Mouse (Mus musculus): ENCODE data around the gene Gch1. TPM values are rescaled to one million over a fixed set of nuclear protein-coding genes. Genes with fewer than 3 reads are reported as not detected.
"Not testable (repeated sequence)": the region's sequence is repeated elsewhere in the genome, so short reads cannot be mapped to it uniquely, and the experiment has no call there.

The Gch1 gene
- polyA plus RNA-seq, 1 experiment = 3.4 TPM

GRCm38 (mm10) chr14:47154303-47154702 lies 34.9 kb downstream of the Gch1 start:
- no peak for DNase-seq (ENCODE audit: low read depth)
- TF ChIP-seq POLR2A (IDR thresholded peaks at IDR 0.05; ENCODE audit: borderline replicate concordance, extremely low read depth, insufficient read depth, insufficient read length, poor library complexity, severe bottlenecking) (no peak), CTCF (IDR thresholded peaks at IDR 0.05; ENCODE audit: borderline replicate concordance, extremely low read depth, insufficient read depth, insufficient read length) (no peak)

DNA sequence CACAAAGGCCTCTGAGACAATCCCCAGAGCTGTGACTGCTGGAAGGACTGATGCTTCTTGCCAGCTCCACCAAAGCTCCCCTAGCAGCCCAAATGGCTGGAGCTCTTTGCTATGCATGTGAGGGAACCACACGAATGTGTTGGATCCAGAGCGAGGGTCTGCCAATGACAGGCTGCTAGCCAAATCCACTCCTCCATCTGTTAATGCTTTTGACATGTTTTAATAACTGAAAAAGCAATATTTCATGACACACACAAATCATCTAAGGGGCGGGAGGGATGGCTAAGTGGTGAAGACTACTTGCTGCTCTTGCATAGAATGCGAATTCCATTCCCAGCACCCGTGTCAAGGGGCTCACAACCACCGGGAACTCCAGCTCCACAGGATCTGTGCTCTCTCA lies 37.9 kb downstream of the Gch1 start:
- TF ChIP-seq POLR2A (IDR thresholded peaks at IDR 0.05; ENCODE audit: borderline replicate concordance, extremely low read depth, insufficient read depth, insufficient read length, poor library complexity, severe bottlenecking) = no peak
- TF ChIP-seq CTCF (IDR thresholded peaks at IDR 0.05; ENCODE audit: borderline replicate concordance, extremely low read depth, insufficient read depth, insufficient read length) = no peak
- DNase-seq (ENCODE audit: low read depth) = peak; percentile 12

GRCm38 (mm10) chr14:47144326-47144725 lies 44.9 kb downstream of the Gch1 start:
- TF ChIP-seq CTCF (IDR thresholded peaks at IDR 0.05; ENCODE audit: borderline replicate concordance, extremely low read depth, insufficient read depth, insufficient read length) (no peak), POLR2A (IDR thresholded peaks at IDR 0.05; ENCODE audit: borderline replicate concordance, extremely low read depth, insufficient read depth, insufficient read length, poor library complexity, severe bottlenecking) (no peak)
- no peak for DNase-seq (ENCODE audit: low read depth)

DNA sequence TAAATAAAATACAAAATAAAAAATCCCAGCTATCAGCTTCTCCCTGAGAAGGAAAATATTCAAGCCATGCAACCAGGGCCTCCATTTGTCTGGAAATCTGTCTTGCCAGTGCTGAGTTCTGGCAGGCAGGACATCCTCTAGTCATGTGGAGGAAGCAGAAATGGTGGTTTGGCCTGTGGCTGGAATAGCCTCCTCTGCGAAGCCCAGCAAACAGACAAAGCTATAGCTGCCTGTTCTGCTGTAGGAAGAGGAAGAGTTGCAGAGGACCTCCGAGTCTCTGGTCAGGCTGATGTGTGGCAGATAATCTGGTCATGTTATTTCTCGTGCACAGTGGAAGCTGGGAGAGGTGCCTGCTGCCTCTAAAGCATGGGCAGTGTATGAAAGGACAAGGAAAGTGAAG lies 50.4 kb downstream of the Gch1 start:
- no peak for DNase-seq (ENCODE audit: low read depth)
- TF ChIP-seq POLR2A (IDR thresholded peaks at IDR 0.05; ENCODE audit: borderline replicate concordance, extremely low read depth, insufficient read depth, insufficient read length, poor library complexity, severe bottlenecking) (no peak), CTCF (IDR thresholded peaks at IDR 0.05; ENCODE audit: borderline replicate concordance, extremely low read depth, insufficient read depth, insufficient read length) (no peak)

DNA sequence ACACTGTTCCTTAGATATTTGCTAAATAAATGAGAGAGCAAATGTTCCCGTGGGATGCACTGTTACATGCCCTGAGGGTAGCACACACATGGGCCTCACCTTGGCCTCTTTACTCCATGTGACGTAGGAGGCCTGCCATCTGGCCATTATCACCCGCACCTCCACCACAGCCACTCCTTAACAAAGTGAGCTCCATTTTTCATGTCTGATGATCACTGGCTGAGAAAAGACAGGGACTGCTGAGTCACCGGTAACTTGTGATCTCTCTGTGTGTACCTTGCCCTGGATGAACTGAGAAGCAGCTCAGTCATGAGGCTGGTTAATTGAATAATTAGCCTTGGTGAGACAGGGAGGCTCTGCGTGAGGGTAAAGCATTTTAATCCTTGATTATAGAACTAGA lies 52.6 kb downstream of the Gch1 start:
- no peak for DNase-seq (ENCODE audit: low read depth)
- TF ChIP-seq CTCF (IDR thresholded peaks at IDR 0.05; ENCODE audit: borderline replicate concordance, extremely low read depth, insufficient read depth, insufficient read length) = no peak
- TF ChIP-seq POLR2A (IDR thresholded peaks at IDR 0.05; ENCODE audit: borderline replicate concordance, extremely low read depth, insufficient read depth, insufficient read length, poor library complexity, severe bottlenecking) = no peak

GRCm38 (mm10) chr14:47133948-47134347 lies 55.3 kb downstream of the Gch1 start:
- TF ChIP-seq POLR2A (IDR thresholded peaks at IDR 0.05; ENCODE audit: borderline replicate concordance, extremely low read depth, insufficient read depth, insufficient read length, poor library complexity, severe bottlenecking) = no peak
- TF ChIP-seq CTCF (IDR thresholded peaks at IDR 0.05; ENCODE audit: borderline replicate concordance, extremely low read depth, insufficient read depth, insufficient read length) = no peak
- DNase-seq (ENCODE audit: low read depth) = peak; percentile 49

GRCm38 (mm10) chr14:47127987-47128386 lies 61.2 kb downstream of the Gch1 start:
- no peak for DNase-seq (ENCODE audit: low read depth)
- TF ChIP-seq CTCF (IDR thresholded peaks at IDR 0.05; ENCODE audit: borderline replicate concordance, extremely low read depth, insufficient read depth, insufficient read length) (no peak), POLR2A (IDR thresholded peaks at IDR 0.05; ENCODE audit: borderline replicate concordance, extremely low read depth, insufficient read depth, insufficient read length, poor library complexity, severe bottlenecking) (no peak)

GRCm38 (mm10) chr14:47117522-47117921 lies 71.7 kb downstream of the Gch1 start:
- TF ChIP-seq POLR2A (IDR thresholded peaks at IDR 0.05; ENCODE audit: borderline replicate concordance, extremely low read depth, insufficient read depth, insufficient read length, poor library complexity, severe bottlenecking) = no peak
- TF ChIP-seq CTCF (IDR thresholded peaks at IDR 0.05; ENCODE audit: borderline replicate concordance, extremely low read depth, insufficient read depth, insufficient read length) = no peak

GRCm38 (mm10) chr14:47116062-47116762 lies 73.0 kb downstream of the Gch1 start:
- no peak for DNase-seq (ENCODE audit: low read depth)
- TF ChIP-seq CTCF (IDR thresholded peaks at IDR 0.05; ENCODE audit: borderline replicate concordance, extremely low read depth, insufficient read depth, insufficient read length) = no peak
- TF ChIP-seq POLR2A (IDR thresholded peaks at IDR 0.05; ENCODE audit: borderline replicate concordance, extremely low read depth, insufficient read depth, insufficient read length, poor library complexity, severe bottlenecking) = no peak

More at GRCm38 (mm10) chr14:47117522-47117921, 71.7 kb downstream of the Gch1 start:
- DNase-seq (ENCODE audit: low read depth) = no peak

GRCm38 (mm10) chr14:47115154-47115553 lies 74.1 kb downstream of the Gch1 start:
- TF ChIP-seq POLR2A (IDR thresholded peaks at IDR 0.05; ENCODE audit: borderline replicate concordance, extremely low read depth, insufficient read depth, insufficient read length, poor library complexity, severe bottlenecking) (no peak), CTCF (IDR thresholded peaks at IDR 0.05; ENCODE audit: borderline replicate concordance, extremely low read depth, insufficient read depth, insufficient read length) (no peak)

GRCm38 (mm10) chr14:47111341-47111740 lies 77.9 kb downstream of the Gch1 start:
- DNase-seq (ENCODE audit: low read depth) = no peak
- no peak for TF ChIP-seq CTCF (IDR thresholded peaks at IDR 0.05; ENCODE audit: borderline replicate concordance, extremely low read depth, insufficient read depth, insufficient read length)
- TF ChIP-seq POLR2A (IDR thresholded peaks at IDR 0.05; ENCODE audit: borderline replicate concordance, extremely low read depth, insufficient read depth, insufficient read length, poor library complexity, severe bottlenecking) = no peak

More at GRCm38 (mm10) chr14:47115154-47115553, 74.1 kb downstream of the Gch1 start:
- DNase-seq (ENCODE audit: low read depth) = no peak

GRCm38 (mm10) chr14:47110391-47110790 lies 78.8 kb downstream of the Gch1 start:
- DNase-seq (ENCODE audit: low read depth) = not testable (repeated sequence)
